Mouse (Mus musculus) erythroblast, embryonic 14.5 days (primary cell): ENCODE measurements around the gene Scand1.

Experiments
- GATA1 ChIP-seq: IDR thresholded peaks from 2 replicates; pipeline ENCODE4 v1.6.1; 2012; ENCODE audit warnings: low read length, inconsistent platforms, mixed read lengths
- TAL1 ChIP-seq: IDR thresholded peaks from 3 replicates; pipeline ENCODE4 v1.6.1; 2012; ENCODE audit warnings: low read length, inconsistent platforms, mixed read lengths

- TF ChIP-seq GATA1, result no peak
- no peak for TF ChIP-seq TAL1
These were observed 19.0 kb upstream of the Scand1 start for GRCm38 (mm10) chr2:156331446-156331965.
